Mouse (Mus musculus) intestine, embryonic 16.5 days (tissue): Measurements from ENCODE around the gene Hoxc6. TPM values are rescaled to one million over a fixed set of nuclear protein-coding genes. Genes with fewer than 3 reads are reported as not detected.

Source experiments
- ATAC-seq: fragments of 200-750 bp; cut with Nextera tagmentation; 2 replicates; pipeline ENCODE4 v1.8.0; 2017; ENCODE audit warnings: moderate TSS enrichment, moderate library complexity
- H3K27ac ChIP-seq: fragments of 300-500 bp; sonication (generic); 2 replicates; pipeline ENCODE4 v1.5.1; 2014; ENCODE audit warnings: mild to moderate bottlenecking, low read length
- H3K27me3 ChIP-seq: fragments of 300-500 bp; sonication (generic); replicated peaks from 2 replicates; pipeline ENCODE4 v1.6.1; 2014; ENCODE audit warnings: low read length, control low read depth, mixed read lengths; ENCODE audit not compliant: control insufficient read depth, insufficient read depth
- H3K36me3 ChIP-seq: fragments of 300-500 bp; sonication (generic); 2 replicates; pipeline ENCODE4 v1.6.1; 2014; ENCODE audit warnings: low read length, control low read depth; ENCODE audit not compliant: control insufficient read depth, insufficient read depth
- H3K4me1 ChIP-seq: fragments of 300-500 bp; sonication (generic); 2 replicates; pipeline ENCODE4 v1.6.1; 2014; ENCODE audit warnings: low read length, control low read depth, mixed read lengths; ENCODE audit not compliant: control insufficient read depth, insufficient read depth
- H3K4me2 ChIP-seq: fragments of 300-500 bp; sonication (generic); 2 replicates; pipeline ENCODE4 v1.6.1; 2014; ENCODE audit warnings: low read depth, low read length, control low read depth
- H3K4me3 ChIP-seq: fragments of 300-500 bp; sonication (generic); 2 replicates; pipeline ENCODE4 v1.5.1; 2014; ENCODE audit warnings: mild to moderate bottlenecking, low read length
- H3K9ac ChIP-seq: fragments of 300-500 bp; sonication (generic); 2 replicates; pipeline ENCODE4 v1.6.1; 2014; ENCODE audit warnings: low read depth, low read length
- H3K9me3 ChIP-seq: fragments of 300-500 bp; sonication (generic); 2 replicates; pipeline ENCODE4 v1.6.1; 2016; ENCODE audit warnings: low read length, control low read depth; ENCODE audit not compliant: control insufficient read depth
- WGBS: fragments of 180-500 bp; shearing (Covaris S2); extraction: QIAGEN DNeasy Blood & Tissue Kit; methylation state at CpG from one replicate; pipeline ENCODE4 v1.1.7; 2014; 5-methylcytosine and 5-hydroxymethylcytosine counted together
- polyA plus RNA-seq: library from polyadenylated mRNA; unstranded; fragments of >200 nt; fragmentation: Nextera tagmentation; extraction: Ambion mirVana; gene quantifications from 2 replicates; pipeline ENCODE4 v1.2.1, GENCODE M21; 2015

The Hoxc6 gene
- polyA plus RNA-seq, 1 experiment from 2014 or later: 3.2 TPM

DNA sequence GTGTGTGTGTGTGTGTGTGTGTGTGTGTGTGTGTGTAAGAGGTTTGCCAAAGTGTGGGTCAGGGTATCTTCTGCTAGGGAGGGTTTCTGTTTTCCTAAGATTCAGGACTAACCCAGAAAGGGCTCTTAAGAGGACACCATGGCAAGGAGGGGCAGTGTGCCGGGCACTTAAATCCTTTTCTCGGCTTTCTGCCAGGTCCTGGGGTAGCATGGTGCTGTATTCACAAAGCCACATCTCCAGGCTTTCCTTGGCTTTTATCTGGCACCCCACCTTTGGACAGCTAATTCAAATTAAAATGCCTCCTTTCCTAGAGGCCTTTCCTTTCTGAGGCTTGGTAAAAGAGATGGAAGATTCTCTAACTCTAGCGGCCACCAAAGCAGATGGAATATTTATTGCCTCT lies 41.6 kb downstream of the Hoxc6 start:
- Histone ChIP-seq H3K4me2 (no peak overlapping the region), H3K27me3 (peaks cover 72% of the 10 kb centered on the region)

DNA sequence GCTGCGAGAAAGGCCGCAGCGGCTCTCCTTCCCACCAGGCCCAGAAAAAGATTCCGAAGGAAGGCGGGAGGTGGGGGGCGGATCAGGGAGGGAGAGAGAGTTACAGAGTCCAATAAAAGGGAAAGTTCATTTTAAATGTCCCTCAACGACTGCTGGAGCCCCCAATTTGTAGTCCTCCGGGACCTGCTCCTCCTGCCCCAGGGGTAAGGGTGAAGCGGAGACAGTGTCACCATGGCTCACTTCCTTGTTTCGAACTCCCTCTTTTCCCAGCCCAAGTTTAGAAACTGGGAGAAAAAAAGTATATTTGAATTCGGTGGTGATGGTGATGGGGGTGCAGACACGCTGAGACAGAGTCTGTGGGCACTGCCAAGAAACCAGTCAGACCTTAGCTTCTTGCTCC lies 42.5 kb downstream of the Hoxc6 start:
- WGBS: 31% methylated on average over 12 of the region's 12 CpGs
- Histone ChIP-seq H3K9ac (0 out of 2 replicates have a peak overlapping the region, but pooled peaks have one; percentile 45), H3K27ac (peak overlapping the region; percentile 51), H3K4me1 (peaks cover 10% of the 10 kb centered on the region; the same call in 1 of the 2 replicates), H3K4me3 (0 out of 2 replicates have a peak overlapping the region, but pooled peaks have one; percentile 11), H3K36me3 (no peaks in the 10 kb centered on the region), H3K4me2 (peak overlapping the region; percentile 42), H3K9me3 (no peaks in the 10 kb centered on the region), H3K27me3 (peaks cover 66% of the 10 kb centered on the region)
- no peak; the same call in 1 of the 2 replicates for ATAC-seq

More for the DNA sequence above, 41.6 kb downstream of the Hoxc6 start:
- Histone ChIP-seq H3K36me3 (no peaks in the 10 kb centered on the region), H3K27ac (no peak overlapping the region), H3K4me1 (peaks cover 12% of the 10 kb centered on the region), H3K9ac (no peak overlapping the region), H3K4me3 (no peak overlapping the region), H3K9me3 (no peaks in the 10 kb centered on the region)
- no peak for ATAC-seq
- WGBS: 15% methylated on average over 3 of the region's 3 CpGs

DNA sequence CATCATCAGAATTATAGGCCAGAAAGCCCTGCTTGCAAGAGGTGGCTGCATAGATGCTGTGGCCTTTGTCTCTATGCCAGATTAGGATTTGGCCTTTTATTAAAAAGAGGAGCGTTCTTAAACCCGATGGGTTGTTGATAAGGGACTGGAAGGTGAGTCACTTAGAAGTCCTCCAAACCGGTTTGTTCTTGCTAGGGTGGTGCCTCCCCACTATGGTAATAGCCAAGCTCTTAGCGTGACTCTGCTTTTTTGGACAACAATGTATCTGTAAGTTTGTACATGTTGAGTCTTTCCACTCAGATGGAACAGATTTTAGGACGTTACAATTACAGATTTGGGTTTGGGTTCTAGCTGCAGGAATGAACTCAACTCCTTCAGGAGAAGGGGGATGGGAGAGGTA lies 43.6 kb downstream of the Hoxc6 start:
- no peaks in the 10 kb centered on the region for H3K9me3 ChIP-seq
- no peak for ATAC-seq
- peaks cover 57% of the 10 kb centered on the region for H3K27me3 ChIP-seq
- H3K4me2 ChIP-seq: no peak overlapping the region
- 40% methylated on average over 5 of the region's 5 CpGs for WGBS
- H3K27ac ChIP-seq: no peak overlapping the region
- no peak overlapping the region for H3K4me3 ChIP-seq
- H3K36me3 ChIP-seq: no peaks in the 10 kb centered on the region
- H3K4me1 ChIP-seq: peaks cover 10% of the 10 kb centered on the region; the same call in 1 of the 2 replicates
- no peak overlapping the region for H3K9ac ChIP-seq

GRCm38 (mm10) chr15:103042209-103042608 lies 44.2 kb downstream of the Hoxc6 start:
- Histone ChIP-seq H3K9me3 (no peaks in the 10 kb centered on the region), H3K4me1 (peaks cover 10% of the 10 kb centered on the region; the same call in 1 of the 2 replicates), H3K4me3 (no peak overlapping the region), H3K36me3 (no peaks in the 10 kb centered on the region), H3K27ac (no peak overlapping the region), H3K4me2 (no peak overlapping the region), H3K9ac (no peak overlapping the region), H3K27me3 (peaks cover 51% of the 10 kb centered on the region)
- ATAC-seq: no peak
- WGBS: 10% methylated on average over 1 of the region's 1 CpGs

GRCm38 (mm10) chr15:103051670-103052069 lies 53.6 kb downstream of the Hoxc6 start:
- Histone ChIP-seq H3K4me2 (no peak overlapping the region), H3K27me3 (peaks cover 6% of the 10 kb centered on the region; the same call in 1 of the 2 replicates), H3K27ac (no peak overlapping the region), H3K36me3 (no peaks in the 10 kb centered on the region), H3K9ac (no peak overlapping the region), H3K4me3 (no peak overlapping the region), H3K4me1 (no peaks in the 10 kb centered on the region), H3K9me3 (no peaks in the 10 kb centered on the region)
- ATAC-seq: no peak
- WGBS: 79% methylated on average over 2 of the region's 2 CpGs

DNA sequence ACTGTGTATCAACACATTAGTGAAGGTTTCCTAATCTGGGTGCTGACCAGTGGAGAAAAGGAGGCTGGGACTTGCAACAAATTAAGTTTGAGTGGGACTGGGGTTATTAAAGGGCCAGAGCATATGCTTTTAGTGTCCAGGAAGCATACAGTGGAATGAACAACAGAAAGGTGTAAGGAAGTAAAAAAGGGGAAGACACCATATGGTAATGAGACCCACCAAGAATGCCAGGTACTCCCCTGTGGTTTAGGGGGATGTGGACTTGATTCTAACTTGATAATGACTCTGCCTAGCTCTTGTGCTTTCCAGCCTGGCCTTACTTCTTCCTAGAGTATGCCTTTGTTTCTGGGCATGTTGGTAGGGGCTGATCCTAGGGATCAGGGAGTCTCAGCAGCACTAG lies 55.2 kb downstream of the Hoxc6 start:
- Histone ChIP-seq H3K27me3 (peaks cover 9% of the 10 kb centered on the region; the same call in 1 of the 2 replicates), H3K4me1 (no peaks in the 10 kb centered on the region), H3K9me3 (no peaks in the 10 kb centered on the region), H3K4me2 (no peak overlapping the region), H3K36me3 (no peaks in the 10 kb centered on the region), H3K9ac (no peak overlapping the region), H3K27ac (no peak overlapping the region), H3K4me3 (no peak overlapping the region)
- ATAC-seq: no peak

GRCm38 (mm10) chr15:103056396-103056795 lies 58.3 kb downstream of the Hoxc6 start:
- H3K27ac ChIP-seq: no peak overlapping the region
- no peaks in the 10 kb centered on the region for H3K9me3 ChIP-seq
- H3K27me3 ChIP-seq: peaks cover 12% of the 10 kb centered on the region; the same call in 1 of the 2 replicates
- no peak for ATAC-seq
- H3K4me2 ChIP-seq: no peak overlapping the region
- WGBS: 57% methylated on average over 2 of the region's 2 CpGs
- no peaks in the 10 kb centered on the region for H3K36me3 ChIP-seq
- no peak overlapping the region for H3K4me3 ChIP-seq
- no peak overlapping the region for H3K9ac ChIP-seq
- peaks cover 10% of the 10 kb centered on the region for H3K4me1 ChIP-seq

GRCm38 (mm10) chr15:103058715-103059114 lies 60.7 kb downstream of the Hoxc6 start:
- H3K4me1 ChIP-seq: peaks cover 18% of the 10 kb centered on the region
- peaks cover 18% of the 10 kb centered on the region for H3K27me3 ChIP-seq
- ATAC-seq: no peak
- H3K27ac ChIP-seq: 0 out of 2 replicates have a peak overlapping the region, but pooled peaks have one; percentile 1
- peak overlapping the region; percentile 48 for H3K4me2 ChIP-seq
- H3K36me3 ChIP-seq: no peaks in the 10 kb centered on the region
- 26% methylated on average over 12 of the region's 12 CpGs for WGBS
- peak overlapping the region; percentile 25 for H3K4me3 ChIP-seq
- H3K9ac ChIP-seq: peak overlapping the region; percentile 68
- H3K9me3 ChIP-seq: no peaks in the 10 kb centered on the region

GRCm38 (mm10) chr15:103059393-103059992 lies 61.4 kb downstream of the Hoxc6 start:
- 10% methylated on average over 21 of the region's 21 CpGs for WGBS

More at GRCm38 (mm10) chr15:103059393-103059992, 61.4 kb downstream of the Hoxc6 start:
- H3K4me2 ChIP-seq: peak overlapping the region; percentile 48
- no peaks in the 10 kb centered on the region for H3K36me3 ChIP-seq
- H3K27ac ChIP-seq: peak overlapping the region; percentile 94
- peaks cover 18% of the 10 kb centered on the region for H3K4me1 ChIP-seq
- no peak for ATAC-seq
- H3K9me3 ChIP-seq: no peaks in the 10 kb centered on the region
- H3K4me3 ChIP-seq: peak overlapping the region; percentile 25
- H3K9ac ChIP-seq: peak overlapping the region; percentile 68
- H3K27me3 ChIP-seq: peaks cover 18% of the 10 kb centered on the region
